Mouse (Mus musculus): ENCODE data around the gene Vezt. TPM values are rescaled to one million over a fixed set of nuclear protein-coding genes. Genes with fewer than 3 reads are reported as not detected.

Gene Vezt
- 9.2 TPM for polyA plus RNA-seq (2014; fragmentation: Illumina TruSeq; extraction: RNeasy Lipid Tissue Mini Kit (QIAGEN cat#74804); ENCODE audit: low read depth, low replicate concordance)

GRCm38 (mm10) chr10:94035658-94036374, at the start of gene Vezt, which contains the start of gene Fgd6:
Gene Vezt (minus strand): TSS chr10:94035817.
Gene Fgd6 (plus strand): TSS chr10:94036001.

GRCm38 (mm10) chr10:93897043-93897646, 138.5 kb downstream of the Vezt start, which contains the start of gene Metap2:
Gene Metap2 (minus strand): TSS chr10:93897093.

Other genes with a start within 250 kb of the Vezt start
- gene Usp44, start 204.3 kb downstream of the Vezt start, polyA plus RNA-seq (2014; fragmentation: Illumina TruSeq; extraction: RNeasy Lipid Tissue Mini Kit (QIAGEN cat#74804); ENCODE audit: low read depth, low replicate concordance): not detected
- 385 TPM for gene Metap2, start 138.7 kb downstream of the Vezt start, polyA plus RNA-seq (2014; fragmentation: Illumina TruSeq; extraction: RNeasy Lipid Tissue Mini Kit (QIAGEN cat#74804); ENCODE audit: low read depth, low replicate concordance)
- 20.3 TPM for gene Fgd6, start 184 bp upstream of the Vezt start, polyA plus RNA-seq (2014; fragmentation: Illumina TruSeq; extraction: RNeasy Lipid Tissue Mini Kit (QIAGEN cat#74804); ENCODE audit: low read depth, low replicate concordance)
- gene Nr2c1, start 112.2 kb upstream of the Vezt start, polyA plus RNA-seq (2014; fragmentation: Illumina TruSeq; extraction: RNeasy Lipid Tissue Mini Kit (QIAGEN cat#74804); ENCODE audit: low read depth, low replicate concordance): 20.6 TPM
- 103 TPM for gene Ndufa12, start 162.9 kb upstream of the Vezt start, polyA plus RNA-seq (2014; fragmentation: Illumina TruSeq; extraction: RNeasy Lipid Tissue Mini Kit (QIAGEN cat#74804); ENCODE audit: low read depth, low replicate concordance)

Data from sigmoid colon, adult 10 weeks (tissue).